Mouse (Mus musculus): ENCODE measurements at regions not wholly inside any gene's neighbourhood (a gene's known extent, or its start where the extent isn't known, plus 50 kb on each side); places are given as distances from the start of the nearest gene placed in this dataset.

DNA sequence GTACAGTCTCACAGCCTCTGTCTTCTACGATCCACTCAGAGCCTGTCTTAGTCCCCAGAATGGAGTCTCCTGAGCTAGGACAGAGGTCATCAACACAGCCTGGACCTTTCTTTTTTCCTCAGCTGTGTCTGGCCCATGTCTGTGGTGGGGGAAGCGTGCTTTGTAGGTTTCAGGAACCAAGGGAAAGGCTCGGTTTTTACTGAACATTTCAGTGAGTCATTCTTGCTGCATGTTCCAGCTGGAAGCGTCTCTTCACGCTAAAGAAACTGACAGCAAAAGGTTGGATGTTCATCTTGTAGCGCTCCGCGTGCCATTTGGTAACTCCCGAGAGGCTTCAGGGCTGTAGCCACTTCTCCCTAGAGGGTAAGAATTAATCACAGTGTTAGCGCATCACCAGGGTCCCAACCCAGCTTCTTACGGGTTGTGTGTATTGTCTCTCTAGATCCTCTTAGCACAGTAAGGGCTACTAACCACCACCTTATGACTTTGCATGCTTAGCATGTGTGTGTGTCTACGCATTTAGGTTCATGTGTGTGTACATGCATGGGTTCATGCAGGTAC lies 280.2 kb downstream of the Gm49356 start:
- no peaks in the 10 kb centered on the region for H3K4me1 ChIP-seq (ENCODE audit: control insufficient read depth, insufficient read depth, low read length)
- TF ChIP-seq CTCF (IDR thresholded peaks at IDR 0.05; ENCODE audit: borderline replicate concordance, insufficient read depth, low read length) (no peak), POLR2A (IDR thresholded peaks at IDR 0.05; ENCODE audit: low read depth, low read length) (no peak)
- peak overlapping the region; percentile 9 for H3K27ac ChIP-seq (ENCODE audit: insufficient read depth, low read length)
- no peak overlapping the region for H3K4me3 ChIP-seq (ENCODE audit: insufficient read depth, low read length)

GRCm38 (mm10) chr15:59169831-59170230 lies 280.7 kb downstream of the Gm49356 start:
- no peaks in the 10 kb centered on the region for H3K4me1 ChIP-seq (ENCODE audit: control insufficient read depth, insufficient read depth, low read length)
- no peak for TF ChIP-seq CTCF (IDR thresholded peaks at IDR 0.05; ENCODE audit: borderline replicate concordance, insufficient read depth, low read length)
- no peak for TF ChIP-seq POLR2A (IDR thresholded peaks at IDR 0.05; ENCODE audit: low read depth, low read length)
- H3K4me3 ChIP-seq (ENCODE audit: insufficient read depth, low read length), result no peak overlapping the region
- H3K27ac ChIP-seq (ENCODE audit: insufficient read depth, low read length), result no peak overlapping the region

DNA sequence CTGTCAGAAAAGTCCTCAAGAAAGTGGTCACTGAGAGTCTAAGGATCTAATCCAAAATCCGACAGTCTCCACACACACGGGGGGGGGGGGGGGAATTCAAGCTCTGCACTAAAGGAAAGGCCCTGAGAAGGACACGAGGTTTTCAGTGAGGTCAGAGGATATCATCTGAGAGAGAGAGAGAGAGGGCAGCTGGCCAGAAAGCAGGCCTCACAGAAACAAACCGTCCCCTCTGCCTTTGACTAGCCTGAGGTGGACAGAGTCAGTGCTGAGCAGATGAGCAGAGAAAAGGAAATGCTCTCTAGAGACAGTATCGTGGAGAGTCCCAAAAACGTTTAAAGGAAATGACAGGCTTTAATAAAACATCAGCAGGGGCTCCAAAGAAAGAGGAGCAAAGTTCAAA lies 282.0 kb downstream of the Gm49356 start:
- H3K4me3 ChIP-seq (ENCODE audit: insufficient read depth, low read length), result no peak overlapping the region
- no peak overlapping the region for H3K27ac ChIP-seq (ENCODE audit: insufficient read depth, low read length)
- TF ChIP-seq CTCF (IDR thresholded peaks at IDR 0.05; ENCODE audit: borderline replicate concordance, insufficient read depth, low read length) (no peak), POLR2A (IDR thresholded peaks at IDR 0.05; ENCODE audit: low read depth, low read length) (no peak)
- no peaks in the 10 kb centered on the region for H3K4me1 ChIP-seq (ENCODE audit: control insufficient read depth, insufficient read depth, low read length)

GRCm38 (mm10) chr15:59173452-59174245 lies 284.6 kb downstream of the Gm49356 start:
- TF ChIP-seq POLR2A (IDR thresholded peaks at IDR 0.05; ENCODE audit: low read depth, low read length) (no peak), CTCF (IDR thresholded peaks at IDR 0.05; ENCODE audit: borderline replicate concordance, insufficient read depth, low read length) (no peak)
- Histone ChIP-seq H3K27ac (ENCODE audit: insufficient read depth, low read length) (no peak overlapping the region), H3K4me3 (ENCODE audit: insufficient read depth, low read length) (no peak overlapping the region), H3K4me1 (ENCODE audit: control insufficient read depth, insufficient read depth, low read length) (no peaks in the 10 kb centered on the region)

DNA sequence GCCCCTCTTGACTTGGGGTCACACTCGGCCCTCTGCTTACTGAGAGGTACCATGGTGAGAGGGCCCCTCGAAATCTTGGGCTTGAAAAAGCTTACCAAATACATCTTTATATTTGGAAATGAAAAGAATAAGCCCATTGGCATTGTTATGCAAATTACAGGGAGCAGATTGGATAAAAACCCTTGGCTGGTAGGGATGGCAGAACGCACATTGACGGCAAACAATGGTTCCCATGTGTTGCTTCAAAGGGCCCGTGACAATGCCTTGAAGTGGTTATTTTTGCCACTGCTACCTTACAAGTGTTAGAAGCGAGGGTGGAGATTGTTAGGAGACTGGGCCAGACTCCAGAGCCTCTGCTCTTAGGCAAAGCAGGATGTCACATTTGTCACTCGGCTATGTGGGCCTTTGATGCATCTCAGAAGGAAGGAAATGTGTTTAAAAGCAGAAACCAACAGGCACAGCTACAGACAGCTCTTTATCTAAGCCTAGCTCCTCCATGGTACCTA lies 285.2 kb downstream of the Gm49356 start:
- no peak for TF ChIP-seq CTCF (IDR thresholded peaks at IDR 0.05; ENCODE audit: borderline replicate concordance, insufficient read depth, low read length)
- TF ChIP-seq POLR2A (IDR thresholded peaks at IDR 0.05; ENCODE audit: low read depth, low read length), result no peak
- Histone ChIP-seq H3K27ac (ENCODE audit: insufficient read depth, low read length) (no peak overlapping the region), H3K4me1 (ENCODE audit: control insufficient read depth, insufficient read depth, low read length) (no peaks in the 10 kb centered on the region), H3K4me3 (ENCODE audit: insufficient read depth, low read length) (no peak overlapping the region)

- Histone ChIP-seq H3K4me1 (ENCODE audit: control insufficient read depth, insufficient read depth, low read length) (no peaks in the 10 kb centered on the region), H3K27ac (ENCODE audit: insufficient read depth, low read length) (no peak overlapping the region), H3K4me3 (ENCODE audit: insufficient read depth, low read length) (no peak overlapping the region)
- TF ChIP-seq CTCF (IDR thresholded peaks at IDR 0.05; ENCODE audit: borderline replicate concordance, insufficient read depth, low read length) (no peak), POLR2A (IDR thresholded peaks at IDR 0.05; ENCODE audit: low read depth, low read length) (no peak)
These were observed 285.9 kb downstream of the Gm49356 start for GRCm38 (mm10) chr15:59174893-59175531.

- Histone ChIP-seq H3K4me3 (ENCODE audit: insufficient read depth, low read length) (no peak overlapping the region), H3K4me1 (ENCODE audit: control insufficient read depth, insufficient read depth, low read length) (no peaks in the 10 kb centered on the region), H3K27ac (ENCODE audit: insufficient read depth, low read length) (no peak overlapping the region)
- TF ChIP-seq CTCF (IDR thresholded peaks at IDR 0.05; ENCODE audit: borderline replicate concordance, insufficient read depth, low read length), result no peak
- no peak for TF ChIP-seq POLR2A (IDR thresholded peaks at IDR 0.05; ENCODE audit: low read depth, low read length)
These were observed 291.0 kb downstream of the Gm49356 start for GRCm38 (mm10) chr15:59180076-59180475.

DNA sequence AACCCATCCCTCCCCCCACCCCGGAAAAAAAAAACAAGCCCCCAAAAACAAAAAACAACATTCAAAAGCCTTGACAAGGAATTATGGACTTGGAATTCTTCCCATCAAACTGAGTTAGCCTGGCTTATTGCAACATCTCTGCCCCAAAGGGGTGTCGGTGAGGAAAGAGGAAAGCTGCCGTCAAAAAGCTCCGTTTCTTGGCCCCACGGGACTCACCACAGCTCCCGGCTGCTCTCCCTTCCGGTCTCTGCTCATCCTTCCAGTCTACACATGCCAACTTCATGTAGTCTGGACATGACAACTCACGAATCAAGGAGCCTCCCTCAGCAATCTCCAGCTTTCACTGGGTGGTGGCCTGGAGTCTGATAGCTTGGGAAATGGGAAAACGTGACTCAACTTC lies 295.4 kb downstream of the Gm49356 start:
- no peak overlapping the region for H3K4me3 ChIP-seq (ENCODE audit: insufficient read depth, low read length)
- H3K4me1 ChIP-seq (ENCODE audit: control insufficient read depth, insufficient read depth, low read length), result no peaks in the 10 kb centered on the region
- TF ChIP-seq POLR2A (IDR thresholded peaks at IDR 0.05; ENCODE audit: low read depth, low read length) (no peak), CTCF (IDR thresholded peaks at IDR 0.05; ENCODE audit: borderline replicate concordance, insufficient read depth, low read length) (no peak)
- H3K27ac ChIP-seq (ENCODE audit: insufficient read depth, low read length), result no peak overlapping the region

DNA sequence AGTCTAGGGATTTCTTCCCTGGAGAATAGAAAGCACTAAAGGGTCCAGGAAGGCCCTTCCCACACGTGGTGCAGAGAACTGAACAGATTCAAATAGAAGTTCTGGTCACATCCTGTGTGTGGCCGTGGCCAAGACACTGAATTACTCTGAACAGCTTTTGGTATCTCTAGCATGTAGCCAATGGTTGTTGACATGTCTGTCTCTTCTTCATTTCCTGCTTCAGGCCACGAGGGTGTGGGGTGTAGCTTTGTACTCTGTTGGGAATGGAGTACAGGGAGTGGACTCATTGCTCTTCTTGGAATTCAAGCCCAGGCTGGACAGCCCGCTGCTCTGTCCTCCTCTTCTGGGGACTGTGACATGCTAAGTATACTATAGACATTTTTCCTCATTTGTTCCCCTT lies 298.5 kb downstream of the Gm49356 start:
- Histone ChIP-seq H3K4me1 (ENCODE audit: control insufficient read depth, insufficient read depth, low read length) (no peaks in the 10 kb centered on the region), H3K4me3 (ENCODE audit: insufficient read depth, low read length) (no peak overlapping the region), H3K27ac (ENCODE audit: insufficient read depth, low read length) (no peak overlapping the region)
- TF ChIP-seq POLR2A (IDR thresholded peaks at IDR 0.05; ENCODE audit: low read depth, low read length) (no peak), CTCF (IDR thresholded peaks at IDR 0.05; ENCODE audit: borderline replicate concordance, insufficient read depth, low read length) (no peak)

GRCm38 (mm10) chr15:59188371-59188770 lies 299.3 kb downstream of the Gm49356 start:
- TF ChIP-seq CTCF (IDR thresholded peaks at IDR 0.05; ENCODE audit: borderline replicate concordance, insufficient read depth, low read length), result no peak
- TF ChIP-seq POLR2A (IDR thresholded peaks at IDR 0.05; ENCODE audit: low read depth, low read length), result no peak
- H3K27ac ChIP-seq (ENCODE audit: insufficient read depth, low read length), result no peak overlapping the region
- no peak overlapping the region for H3K4me3 ChIP-seq (ENCODE audit: insufficient read depth, low read length)
- no peaks in the 10 kb centered on the region for H3K4me1 ChIP-seq (ENCODE audit: control insufficient read depth, insufficient read depth, low read length)
